ENCODE assay signal across 10 mouse cellular contexts in genomic region chr8:111680423-111681028, GRCm38 (mm10). TPM values are rescaled to one million over a fixed set of nuclear protein-coding genes. Genes with fewer than 3 reads are reported as not detected.
DNase-seq lines count a peak whose midpoint lies in the region; ATAC-seq and TF ChIP-seq lines count a peak whose summit lies in the region.
"Had no signal": no experiment of that assay in that cellular context is flagged by ENCODE, and none has a peak within 500 bp of the region (broad histone marks: within the 10 kb centered on the region; RNA-seq: fewer than 3 reads in every experiment).

No protein-coding gene starts in this region.

- H3K4me1 ChIP-seq in intestine, postnatal 0 days (replicated peaks; ENCODE audit: control insufficient read depth, insufficient read depth, low read length): no peaks in the 10 kb centered on the region
- no peaks in the 10 kb centered on the region for H3K4me1 ChIP-seq in intestine, embryonic 15.5 days (replicated peaks)
- H3K4me1 ChIP-seq in limb, embryonic 10.5 days: no peaks in the 10 kb centered on the region
- H3K4me1 ChIP-seq: midbrain, embryonic 12.5 days had no signal

- H3K4me3 ChIP-seq in intestine, postnatal 0 days (ENCODE audit: low read depth, low read length): no peak overlapping the region
- H3K4me3 ChIP-seq in intestine, embryonic 15.5 days (replicated peaks): no peak overlapping the region
- no peak overlapping the region; the same call in 1 of the 2 replicates for H3K4me3 ChIP-seq in limb, embryonic 10.5 days
- H3K4me3 ChIP-seq: midbrain, embryonic 12.5 days had no signal

- DNase-seq in A20 (ENCODE audit: low read depth, low spot score) (peak; percentile 27), R1 (ENCODE audit: low read depth, low spot score) (peak; percentile 92)
- peak; percentile 42 for DNase-seq in limb, embryonic 10.5 days (ENCODE audit: low spot score)
- DNase-seq in urinary bladder, postnatal 10 days (ENCODE audit: low spot score): no peak
- DNase-seq: thymus, adult 2 months had no signal

- H3K9me3 ChIP-seq in intestine, postnatal 0 days (ENCODE audit: control insufficient read depth): no peaks in the 10 kb centered on the region
- H3K9me3 ChIP-seq in intestine, embryonic 15.5 days: no peaks in the 10 kb centered on the region
- H3K9me3 ChIP-seq in limb, embryonic 10.5 days (replicated peaks): 0 out of 2 replicates have a peak, but pooled peaks cover 1% of the 10 kb centered on the region
- H3K9me3 ChIP-seq: midbrain, embryonic 12.5 days had no signal

- no peak for ATAC-seq in intestine, postnatal 0 days
- no peak for ATAC-seq in intestine, embryonic 15.5 days
- ATAC-seq in megakaryocyte, adult 5-6 weeks (ENCODE audit: poor library complexity, severe bottlenecking): no peak
- ATAC-seq in megakaryocyte progenitor cell, adult 5-6 weeks (replicated peaks; ENCODE audit: poor library complexity): no peak

- 47% methylated on average over 17 of the region's 17 CpGs for WGBS in intestine, postnatal 0 days
- 37% methylated on average over 17 of the region's 17 CpGs for WGBS in intestine, embryonic 15.5 days
- 38% methylated on average over 17 of the region's 17 CpGs for WGBS in limb, embryonic 10.5 days

- H3K27ac ChIP-seq in intestine, postnatal 0 days (ENCODE audit: low read depth, low read length): no peak overlapping the region
- H3K27ac ChIP-seq in intestine, embryonic 15.5 days: no peak overlapping the region
- H3K27ac ChIP-seq in limb, embryonic 10.5 days: no peak overlapping the region
- H3K27ac ChIP-seq: midbrain, embryonic 12.5 days had no signal

- no peaks in the 10 kb centered on the region for H3K27me3 ChIP-seq in intestine, postnatal 0 days (replicated peaks; ENCODE audit: control insufficient read depth, insufficient read depth, low read length)
- H3K27me3 ChIP-seq in intestine, embryonic 15.5 days (replicated peaks): no peaks in the 10 kb centered on the region
- no peaks in the 10 kb centered on the region for H3K27me3 ChIP-seq in limb, embryonic 10.5 days (ENCODE audit: low read depth, poor library complexity, severe bottlenecking)
- H3K27me3 ChIP-seq: midbrain, embryonic 12.5 days had no signal

- no peak overlapping the region for H3K4me2 ChIP-seq in intestine, postnatal 0 days (replicated peaks; ENCODE audit: low read depth)
- H3K4me2 ChIP-seq in intestine, embryonic 15.5 days (replicated peaks): no peak overlapping the region
- H3K4me2 ChIP-seq: midbrain, embryonic 12.5 days had no signal

- no peak overlapping the region for H3K9ac ChIP-seq in intestine, postnatal 0 days (ENCODE audit: low read depth, low read length)
- no peak overlapping the region for H3K9ac ChIP-seq in intestine, embryonic 15.5 days
- H3K9ac ChIP-seq: midbrain, embryonic 12.5 days had no signal

- peak; percentile 39 for TF ChIP-seq CTCF in intestine, postnatal 0 days (IDR thresholded peaks at IDR 0.05; ENCODE audit: low read depth)

- H3K36me3 ChIP-seq in intestine, postnatal 0 days (ENCODE audit: control insufficient read depth, insufficient read depth): no peaks in the 10 kb centered on the region
- no peaks in the 10 kb centered on the region for H3K36me3 ChIP-seq in intestine, embryonic 15.5 days
- no peaks in the 10 kb centered on the region; the same call in 1 of the 2 replicates for H3K36me3 ChIP-seq in limb, embryonic 10.5 days
- H3K36me3 ChIP-seq: midbrain, embryonic 12.5 days had no signal

RNA-seq across cellular contexts. Expression of gene Ctrb1, which starts 10.3 kb away (rescaled TPM):
- 75.8 and 118 TPM in 2 replicates for polyA plus RNA-seq in intestine, postnatal 0 days (2015; fragmentation: Nextera tagmentation; extraction: Ambion mirVana)
- 1,145 and 3,143 TPM in 2 replicates for polyA plus RNA-seq in intestine, embryonic 15.5 days (2015; fragmentation: Nextera tagmentation; extraction: Ambion mirVana)
- not detected in 2 replicates for polyA plus RNA-seq in limb, embryonic 10.5 days (2016; fragmentation: Nextera tagmentation; extraction: Ambion mirVana)
- total RNA-seq in megakaryocyte, adult 5-6 weeks (2015): not detected in 2 replicates
- total RNA-seq in megakaryocyte, adult 5-6 weeks (2017): not detected in 2 replicates
- total RNA-seq in megakaryocyte progenitor cell, adult 5-6 weeks (2015): not detected in 2 replicates
- not detected in 2 replicates for total RNA-seq in megakaryocyte progenitor cell, adult 5-6 weeks (2017)
- polyA plus RNA-seq: midbrain, embryonic 12.5 days had no signal

RNA-seq across cellular contexts. Expression of gene Zfp1, which starts 37.3 kb away (rescaled TPM):
- 6.9 and 7.8 TPM in 2 replicates for polyA plus RNA-seq in intestine, postnatal 0 days (2015; fragmentation: Nextera tagmentation; extraction: Ambion mirVana)
- 14.9 and 15.7 TPM in 2 replicates for polyA plus RNA-seq in intestine, embryonic 15.5 days (2015; fragmentation: Nextera tagmentation; extraction: Ambion mirVana)
- 21.6 and 21.7 TPM in 2 replicates for polyA plus RNA-seq in limb, embryonic 10.5 days (2016; fragmentation: Nextera tagmentation; extraction: Ambion mirVana)
- total RNA-seq in megakaryocyte, adult 5-6 weeks (2015): 5.3 and 7.2 TPM in 2 replicates
- total RNA-seq in megakaryocyte, adult 5-6 weeks (2017): 8.3 and 10.9 TPM in 2 replicates
- 14.7 and 16.9 TPM in 2 replicates for total RNA-seq in megakaryocyte progenitor cell, adult 5-6 weeks (2015)
- total RNA-seq in megakaryocyte progenitor cell, adult 5-6 weeks (2017): 11.2 and 19.2 TPM in 2 replicates

RNA-seq across cellular contexts. Expression of gene Ldhd, which starts 50.4 kb away (rescaled TPM):
- 5.8 and 6.5 TPM in 2 replicates for polyA plus RNA-seq in intestine, postnatal 0 days (2015; fragmentation: Nextera tagmentation; extraction: Ambion mirVana)
- 1.6 and 1.8 TPM in 2 replicates for polyA plus RNA-seq in intestine, embryonic 15.5 days (2015; fragmentation: Nextera tagmentation; extraction: Ambion mirVana)
- polyA plus RNA-seq in limb, embryonic 10.5 days (2016; fragmentation: Nextera tagmentation; extraction: Ambion mirVana): 0.11 and 0.25 TPM in 2 replicates
- 0.05 TPM in 1 of 2 replicates, not detected in the other for total RNA-seq in megakaryocyte, adult 5-6 weeks (2015)
- total RNA-seq in megakaryocyte, adult 5-6 weeks (2017): 0.07 TPM in 1 of 2 replicates, not detected in the other
- total RNA-seq in megakaryocyte progenitor cell, adult 5-6 weeks (2015): 0.10 and 0.15 TPM in 2 replicates
- total RNA-seq in megakaryocyte progenitor cell, adult 5-6 weeks (2017): 0.14 TPM in 1 of 2 replicates, not detected in the other

Comparison
In these comparisons a context has a peak if more than half of its experiments do, and no peak if none do; other contexts are left out.
1. RNA of gene Ctrb1, which starts 10.3 kb away (polyA plus RNA-seq): 1,145 to 3,143 TPM in intestine, embryonic 15.5 days and 75.8 to 118 TPM in intestine, postnatal 0 days; not detected in limb, embryonic 10.5 days; every median in the first group is over 10 times any median in the second.